Mouse (Mus musculus) c-Kit-negative CD71-positive TER-119-positive erythroid progenitor cells, embryonic 14.5 days (primary cell): ENCODE data around the gene Fam221a.

ENCODE experiments used
- DNase-seq: peaks from one replicate; pipeline ENCODE4 v3.0.0-alpha.2; 2013; ENCODE audit warnings: low read depth, low spot score

Gene Fam221a

DNA sequence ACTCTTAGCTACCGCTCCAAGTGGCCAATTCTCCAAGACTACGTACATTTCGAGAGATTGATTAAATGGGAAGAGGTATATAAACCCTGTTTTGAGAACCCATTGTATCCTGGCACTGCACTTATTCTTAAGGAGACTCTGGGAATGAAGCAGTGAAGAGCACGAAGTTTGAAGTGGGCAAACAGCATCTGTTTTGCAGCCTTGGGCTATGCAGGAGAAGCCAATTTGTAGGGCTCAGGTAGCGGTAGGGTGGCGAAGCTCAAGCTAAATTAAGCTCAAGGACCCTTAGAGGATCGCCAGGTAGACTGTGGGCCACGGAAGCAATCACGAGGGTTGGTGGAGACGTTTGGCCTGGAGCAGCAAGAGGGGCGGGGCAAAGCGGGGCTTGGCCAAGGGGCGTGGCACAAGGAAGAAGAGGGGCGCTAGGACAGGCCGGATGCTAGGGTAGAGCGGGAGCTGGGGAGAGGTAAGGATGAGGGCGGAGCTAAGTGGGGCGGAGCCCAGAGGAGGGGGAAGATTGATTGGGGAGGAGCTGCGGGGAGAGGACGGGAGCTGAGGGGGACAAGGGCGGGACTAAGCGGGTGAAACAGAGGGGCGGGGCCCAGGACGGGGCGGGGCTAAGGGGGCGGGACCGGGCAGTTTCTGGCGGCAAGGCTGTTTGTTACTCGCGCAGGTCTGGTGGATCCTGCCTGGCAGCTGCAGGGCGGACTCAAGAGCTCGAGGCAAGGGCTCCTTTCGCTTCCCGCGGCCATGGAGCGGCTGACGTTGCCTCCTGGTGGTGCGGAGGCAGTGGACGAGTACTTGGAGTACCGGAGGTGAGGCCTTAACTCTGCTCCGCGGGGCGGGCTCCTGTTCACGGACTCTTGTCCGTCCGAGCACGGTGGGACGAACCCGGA is at the start of gene Fam221a:
Gene Fam221a, plus strand, starts transcription at position 581 of the 896 bp plus-strand sequence.
- peak; percentile 74 for DNase-seq

DNA sequence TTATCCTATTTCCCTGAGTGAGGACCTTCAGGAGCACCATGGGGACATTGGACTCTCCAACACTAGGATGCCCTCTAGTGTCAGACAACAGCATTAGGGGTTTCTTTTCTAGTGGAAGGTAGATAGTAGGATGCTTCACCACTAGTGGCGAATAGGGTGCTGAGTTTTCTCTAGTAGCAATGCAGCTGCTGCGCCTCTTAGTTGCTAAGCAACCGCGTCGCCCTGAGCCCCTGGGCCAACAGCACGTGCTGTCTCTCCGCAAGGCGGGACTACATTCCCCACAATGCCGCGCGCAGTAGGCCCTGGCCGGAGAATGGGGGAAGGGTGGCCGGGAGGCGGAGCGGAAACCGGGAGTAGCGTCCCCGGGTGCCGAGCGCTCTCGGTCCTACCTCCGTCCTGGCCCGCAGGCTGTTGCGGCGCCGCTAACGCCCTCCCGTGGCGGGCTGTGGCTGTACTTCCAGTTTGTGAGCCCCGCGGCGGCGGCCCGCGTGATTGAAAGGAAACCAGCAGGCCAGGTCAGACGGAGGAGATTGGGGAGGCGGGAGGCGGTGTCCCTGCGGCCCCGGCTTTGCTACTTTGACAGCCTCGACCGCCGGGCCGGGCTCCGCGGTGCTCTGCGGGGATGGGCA is 48.5 kb upstream of the Fam221a start, which contains the start of gene Ccdc126:
Gene Ccdc126, plus strand, starts transcription at position 309 of the 629 bp plus-strand sequence.
- peak; percentile 61 for DNase-seq

DNA sequence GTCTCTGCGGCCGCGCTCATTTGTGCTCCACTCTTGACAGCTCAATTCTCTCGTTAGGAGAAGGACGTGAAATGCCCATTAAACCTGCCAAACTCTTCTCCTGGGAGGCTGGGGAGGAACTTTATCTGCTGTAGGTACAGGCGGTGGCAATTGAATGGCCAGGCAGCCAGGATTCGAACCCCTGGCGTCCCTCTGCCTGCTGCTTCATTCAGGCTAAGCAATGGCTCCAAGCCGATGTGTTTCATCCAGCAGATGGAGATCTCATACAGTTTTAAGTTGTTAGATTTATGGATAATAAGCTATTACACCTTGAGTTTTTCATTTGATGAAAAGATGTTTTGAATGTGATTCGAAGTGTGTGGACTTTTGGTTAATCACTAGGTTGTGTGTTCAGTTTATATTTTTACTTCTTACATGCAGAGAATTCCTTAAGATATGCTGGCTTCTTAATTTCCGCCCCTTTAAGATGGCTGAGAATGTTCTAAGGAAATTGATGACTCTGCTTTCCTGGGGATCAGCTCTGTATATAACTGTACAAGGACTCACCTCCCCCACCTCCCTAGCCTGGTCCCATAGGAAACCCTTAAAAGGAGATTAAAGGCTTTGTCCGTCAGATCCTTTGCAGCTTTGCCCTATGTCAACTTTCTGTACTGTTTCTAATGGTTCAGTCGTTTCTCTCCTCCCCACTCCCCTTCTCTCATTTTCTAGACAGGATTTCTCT is 47.8 kb upstream of the Fam221a start:
- DNase-seq, result no peak

DNA sequence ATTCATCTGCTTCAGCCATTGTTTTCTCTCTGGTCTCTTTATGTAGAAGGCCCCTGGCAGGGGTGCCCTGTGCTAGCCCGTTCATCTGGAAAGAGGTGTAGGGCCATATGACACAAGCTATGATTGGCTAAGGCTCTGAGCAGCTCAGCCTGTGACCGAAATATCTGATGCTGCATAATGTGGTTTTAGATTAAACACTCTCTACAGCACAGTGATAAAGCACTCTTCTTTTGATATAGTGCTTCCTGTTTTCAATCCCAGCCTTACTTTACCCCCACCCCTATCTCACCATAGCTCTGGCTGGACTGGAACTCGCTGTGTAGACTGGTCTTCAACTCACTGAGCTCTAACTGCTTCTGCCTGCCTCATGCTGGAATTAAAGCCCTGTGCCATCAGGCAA is 46.2 kb upstream of the Fam221a start:
- no peak for DNase-seq

DNA sequence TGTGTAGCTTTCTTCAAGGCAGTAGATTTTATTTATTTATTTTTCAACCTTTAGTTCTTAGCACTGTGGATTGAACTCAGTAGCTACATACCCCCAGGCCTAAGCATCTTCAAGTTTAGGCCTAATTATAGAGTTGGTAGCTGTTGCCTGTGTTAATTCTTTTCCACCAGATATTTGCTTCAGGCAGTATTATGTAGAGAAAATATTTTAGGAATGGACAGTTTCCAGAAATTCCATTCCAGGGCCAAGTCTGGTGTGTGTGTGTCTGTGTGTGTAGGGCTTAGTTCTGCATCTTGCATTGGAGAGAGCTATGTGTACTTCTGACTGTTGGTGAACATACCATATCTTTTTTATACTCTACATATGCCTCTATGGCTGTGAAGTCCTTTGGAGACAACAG is 45.5 kb upstream of the Fam221a start:
- DNase-seq, result no peak

DNA sequence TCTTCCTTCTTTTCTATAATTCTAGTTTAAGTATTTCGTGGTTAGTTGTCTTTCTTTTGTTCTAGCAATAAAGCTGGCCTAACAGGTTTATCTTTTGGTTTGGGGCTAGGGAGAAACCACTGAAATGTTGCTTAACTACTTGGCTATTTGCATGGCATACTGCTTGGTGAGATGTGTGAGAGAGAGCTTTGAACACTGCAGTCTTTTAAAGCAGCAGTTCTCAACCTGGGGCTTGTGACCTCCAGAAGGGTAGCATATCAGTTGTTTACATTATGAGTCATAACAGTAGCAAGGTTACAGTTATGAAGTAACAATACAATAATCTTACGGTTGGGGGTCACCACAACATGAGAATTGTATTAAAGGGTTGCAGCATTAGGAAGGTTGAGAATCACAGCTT is 44.6 kb upstream of the Fam221a start:
- no peak for DNase-seq

DNA sequence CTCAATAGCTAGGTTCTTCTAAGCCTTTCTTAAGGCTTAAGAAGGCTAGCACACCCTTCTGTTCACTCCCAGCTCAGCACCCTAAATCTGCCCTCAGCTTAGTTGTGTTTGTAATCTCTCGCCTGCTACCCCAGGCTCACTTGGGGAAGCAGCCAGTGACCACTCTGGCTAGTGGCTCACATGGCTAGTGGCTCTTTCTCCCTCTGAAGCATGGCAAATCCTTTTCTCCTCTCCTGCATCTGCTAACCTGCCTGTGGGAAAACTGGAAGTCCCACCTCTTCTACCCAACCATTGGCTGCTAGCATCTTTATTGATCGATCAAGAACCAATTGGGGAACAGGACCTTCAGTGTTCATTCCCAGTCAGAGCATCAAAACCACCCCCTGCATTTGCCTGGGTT is 43.0 kb upstream of the Fam221a start:
- DNase-seq, result no peak

DNA sequence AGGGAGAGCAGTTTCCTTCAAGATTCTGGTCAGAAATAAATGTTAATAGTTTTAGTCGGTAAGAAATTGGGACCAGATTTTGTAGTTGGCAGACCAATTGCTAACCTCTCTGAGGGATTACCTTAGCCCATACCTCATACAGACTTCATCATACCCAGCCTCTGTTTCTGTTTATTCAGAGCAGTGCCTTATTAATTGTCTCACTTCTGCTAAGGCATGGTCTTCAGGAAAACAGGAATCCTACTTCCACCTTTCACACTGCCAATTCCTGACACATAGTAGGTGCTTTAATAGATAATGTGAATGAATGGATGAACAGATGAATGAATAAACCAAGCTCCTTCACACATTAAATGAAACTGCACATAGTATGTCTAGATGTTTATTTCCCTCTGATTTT is 42.2 kb upstream of the Fam221a start:
- DNase-seq, result no peak

DNA sequence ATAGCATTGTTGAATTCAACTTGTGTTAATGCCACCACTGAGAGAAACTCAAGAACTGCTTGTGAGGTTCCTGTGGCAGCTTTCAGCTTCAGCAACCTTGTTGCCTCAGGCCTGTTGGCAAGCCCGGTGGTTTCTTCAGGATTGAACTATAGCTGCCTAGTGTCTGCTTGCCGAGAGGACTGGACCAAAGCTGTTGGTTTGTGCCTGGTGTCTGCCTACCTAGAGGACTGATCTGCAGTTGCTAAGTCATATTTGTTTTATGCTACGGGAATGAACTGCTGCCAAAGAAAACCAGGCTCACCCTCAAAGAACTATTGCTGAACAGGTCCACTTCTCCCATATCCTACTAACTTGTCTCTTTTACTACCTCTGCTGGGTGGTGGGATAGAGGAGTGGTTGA is 40.7 kb upstream of the Fam221a start:
- no peak for DNase-seq

DNA sequence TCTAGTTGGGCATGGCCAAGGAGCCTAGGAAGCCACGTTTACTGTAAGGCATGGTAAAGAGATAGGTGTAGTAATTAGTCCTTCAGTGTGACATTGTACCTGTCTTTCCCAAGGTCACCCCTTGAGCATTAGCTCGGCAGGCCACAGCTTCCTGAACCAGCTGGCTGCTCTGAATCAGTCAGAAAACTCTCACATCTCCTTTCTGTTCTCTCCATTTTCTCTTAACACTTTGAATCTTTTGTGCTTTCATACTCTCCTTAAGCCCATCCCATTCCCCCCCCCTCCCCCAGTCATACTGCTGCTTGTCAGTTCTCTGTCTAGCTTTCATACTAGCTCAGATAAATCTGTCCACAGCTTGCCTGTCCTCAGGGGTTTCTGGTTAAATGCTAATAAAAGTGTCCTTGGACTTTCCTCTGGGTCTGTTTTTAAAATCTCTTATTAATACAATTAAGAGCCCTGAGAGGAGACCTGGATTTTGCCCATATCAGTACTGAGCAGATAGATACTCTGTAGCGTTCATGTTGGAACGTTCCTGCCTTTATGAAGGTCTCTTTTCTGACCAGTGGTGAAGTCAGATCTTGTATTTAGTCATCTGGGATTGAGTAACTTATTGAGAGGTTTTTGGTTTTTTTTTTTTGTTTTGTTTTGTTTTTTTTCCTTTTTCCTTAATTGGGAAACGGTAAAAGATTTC is 36.0 kb upstream of the Fam221a start:
- no peak for DNase-seq

DNA sequence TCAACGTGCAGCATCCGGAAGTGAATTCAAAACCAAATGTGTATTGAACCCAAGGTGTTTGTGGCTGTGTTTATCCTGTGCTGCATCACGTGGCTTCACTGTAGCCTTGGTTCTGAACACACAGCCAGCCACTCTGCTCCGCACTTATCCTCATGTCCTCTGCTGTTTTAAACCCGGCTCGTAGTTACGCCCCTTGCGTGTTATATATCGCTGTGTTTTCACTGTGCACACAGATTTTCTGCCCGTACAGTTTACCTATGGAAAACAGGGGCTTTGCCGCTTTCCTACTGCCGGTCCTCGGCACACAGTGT is 35.5 kb upstream of the Fam221a start:
- DNase-seq, result no peak

DNA sequence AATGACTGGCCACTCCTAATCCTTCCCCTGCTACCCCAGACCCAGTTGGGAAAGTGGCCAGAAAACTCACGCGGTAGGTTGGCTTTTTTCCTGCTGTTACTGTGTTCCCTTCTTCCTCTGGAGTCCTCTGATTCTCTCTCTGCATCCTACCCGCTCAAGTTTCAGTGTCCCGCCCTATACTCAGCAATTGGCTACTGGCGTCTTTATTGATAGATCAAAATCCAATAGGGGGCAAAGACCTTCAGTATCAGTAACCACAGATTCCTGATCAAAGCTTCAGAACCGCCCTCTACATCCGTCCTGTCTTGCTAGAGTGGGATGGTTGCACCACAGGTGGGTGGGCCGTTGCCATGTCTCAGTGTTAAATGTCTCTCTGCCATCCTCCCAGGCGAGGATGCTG is 29.0 kb upstream of the Fam221a start:
- DNase-seq, result no peak

DNA sequence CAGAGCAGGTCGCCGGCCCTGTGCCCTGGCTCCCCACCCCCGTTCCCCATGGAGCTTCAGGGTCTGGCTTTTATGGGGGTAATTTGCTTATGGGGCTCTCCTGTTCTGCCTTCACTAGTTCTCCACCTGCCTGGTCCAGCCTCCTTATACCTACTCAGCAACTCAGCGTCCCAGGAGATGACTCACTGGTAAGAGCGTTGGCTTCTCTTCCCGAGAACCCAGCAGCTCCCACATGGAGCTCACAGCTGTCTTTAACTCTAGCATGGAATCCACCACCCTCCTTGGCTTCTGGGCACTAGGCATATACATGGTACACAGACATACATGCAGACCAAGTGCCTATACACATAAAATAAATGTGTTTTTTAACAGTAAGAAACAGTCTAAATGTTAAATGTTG is 28.4 kb upstream of the Fam221a start:
- DNase-seq, result no peak

DNA sequence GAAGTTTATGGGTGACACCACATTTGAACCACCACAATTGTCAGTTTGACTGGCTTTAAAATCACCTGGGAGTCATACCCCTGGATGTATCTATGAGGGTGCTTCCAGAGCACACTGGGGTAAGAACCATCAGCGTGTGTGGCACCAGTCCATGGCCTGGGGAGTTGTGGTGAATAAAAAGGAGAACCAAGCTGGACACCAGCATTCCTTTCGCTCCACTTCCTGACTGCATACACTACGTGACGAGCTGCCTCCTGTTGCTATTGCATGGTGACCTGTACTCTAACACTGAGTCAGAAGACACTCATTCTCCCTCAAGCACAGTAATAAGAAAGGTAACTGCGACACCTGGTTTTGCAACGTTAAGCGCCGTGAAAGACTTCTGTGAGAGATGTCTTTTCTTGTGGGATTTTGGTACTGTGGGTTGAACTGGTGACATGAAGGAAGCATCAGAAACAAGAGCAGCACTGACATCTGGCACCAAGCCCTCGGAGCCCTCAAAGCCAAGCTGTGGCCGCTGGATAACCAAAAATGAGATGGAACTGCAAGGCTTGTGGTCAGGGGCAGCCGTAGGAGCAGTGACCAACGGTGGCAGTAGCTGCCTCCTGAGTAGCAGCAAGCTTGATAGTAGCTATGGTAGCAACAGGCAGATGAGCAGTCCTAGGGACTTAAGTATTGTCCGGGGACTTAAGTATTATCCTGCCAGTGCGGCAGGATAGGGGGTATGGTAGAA is 23.6 kb upstream of the Fam221a start:
- no peak for DNase-seq

DNA sequence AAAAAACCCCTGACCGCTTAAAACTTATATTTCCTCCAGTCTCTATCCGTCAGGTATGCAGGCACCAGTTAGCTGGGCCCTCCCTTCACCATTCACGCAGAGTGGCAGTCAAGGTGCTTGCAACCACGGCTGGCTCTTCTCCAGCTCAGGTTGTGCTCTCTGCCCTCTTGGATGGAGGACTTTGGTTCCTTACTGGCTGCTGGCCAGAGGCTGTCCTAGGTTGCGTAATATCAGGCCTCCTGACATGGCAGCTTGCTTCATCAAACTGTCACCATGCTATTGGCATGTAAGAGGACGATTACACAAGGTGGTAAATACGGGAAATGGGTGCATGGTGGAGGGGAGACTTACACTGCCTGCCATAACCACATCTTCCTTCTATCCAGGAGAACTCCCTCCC is 17.7 kb upstream of the Fam221a start:
- DNase-seq, result no peak

DNA sequence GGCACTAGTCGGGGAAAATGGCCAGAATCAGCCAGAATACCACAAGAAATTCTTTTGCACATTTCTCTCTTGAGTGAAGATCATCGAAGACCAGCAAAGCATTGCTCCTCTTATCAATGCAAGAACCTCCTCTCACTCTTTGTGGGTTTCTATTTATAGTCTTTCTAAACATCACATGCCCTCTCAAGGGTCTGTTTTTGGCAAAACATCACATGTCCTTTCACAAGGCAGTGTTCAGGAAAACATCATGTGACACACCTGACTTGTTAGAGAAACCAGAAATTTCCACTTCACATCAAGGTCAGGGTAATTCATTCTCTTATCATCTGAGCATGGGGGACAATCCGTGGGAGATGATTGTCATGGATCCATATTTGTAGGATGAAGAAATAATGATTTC is 12.9 kb upstream of the Fam221a start:
- DNase-seq, result no peak

DNA sequence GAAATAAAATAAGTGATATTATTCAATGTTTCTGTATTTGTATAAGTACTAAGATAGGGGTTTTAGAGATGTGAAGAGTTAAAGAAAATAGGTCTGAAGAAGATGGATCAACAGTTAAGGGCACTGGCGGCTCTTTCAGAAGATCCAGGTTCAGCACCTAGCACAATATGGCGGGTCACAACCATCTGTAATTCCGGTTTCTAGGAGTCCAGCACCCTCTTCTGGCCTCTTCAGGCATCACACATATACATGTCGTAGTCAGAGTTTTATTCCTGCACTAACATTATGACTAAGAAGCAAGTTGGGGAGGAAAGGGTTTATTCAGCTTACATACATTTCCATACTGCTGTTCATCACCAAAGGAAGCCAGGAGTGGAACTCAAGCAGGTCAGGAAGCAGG is 12.4 kb upstream of the Fam221a start:
- no peak for DNase-seq

DNA sequence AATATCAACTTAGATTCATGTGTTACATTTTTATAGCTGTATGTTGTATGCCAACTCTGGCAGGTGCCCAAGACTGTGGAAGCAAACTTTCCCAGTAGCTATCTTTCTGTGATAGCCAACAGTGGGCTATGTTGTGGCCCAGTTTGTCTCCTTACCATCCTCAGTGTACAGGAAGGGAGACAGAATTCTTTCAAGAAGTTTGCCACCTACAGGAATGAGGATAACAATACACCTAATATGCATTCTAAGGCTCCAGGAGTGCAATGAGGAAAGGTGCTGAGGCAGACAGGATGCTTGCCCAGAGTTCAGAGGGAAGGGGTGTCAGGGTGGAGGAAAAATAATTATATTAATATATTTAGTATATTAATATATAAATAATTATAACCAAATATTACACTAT is 7.1 kb upstream of the Fam221a start:
- no peak for DNase-seq

DNA sequence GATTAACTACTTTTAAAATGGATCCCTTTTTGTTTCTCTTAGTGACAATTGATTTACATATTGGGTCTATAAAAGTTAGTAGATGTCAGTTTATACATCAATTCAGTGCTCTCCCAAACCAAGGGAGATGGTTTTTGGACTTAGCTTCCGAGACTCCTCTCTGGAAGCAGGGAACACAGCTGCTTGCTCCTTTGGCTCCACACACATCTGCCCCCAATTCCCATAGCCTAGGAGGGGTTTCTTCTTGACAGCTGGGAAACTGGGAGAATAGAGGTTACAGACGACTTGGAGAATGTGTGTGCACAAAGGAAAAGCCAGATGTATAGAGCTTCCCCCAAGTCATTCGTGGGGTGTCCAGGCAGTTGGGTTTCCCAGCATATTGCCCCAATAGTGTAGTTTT is 673 bp downstream of the Fam221a start:
- no peak for DNase-seq

DNA sequence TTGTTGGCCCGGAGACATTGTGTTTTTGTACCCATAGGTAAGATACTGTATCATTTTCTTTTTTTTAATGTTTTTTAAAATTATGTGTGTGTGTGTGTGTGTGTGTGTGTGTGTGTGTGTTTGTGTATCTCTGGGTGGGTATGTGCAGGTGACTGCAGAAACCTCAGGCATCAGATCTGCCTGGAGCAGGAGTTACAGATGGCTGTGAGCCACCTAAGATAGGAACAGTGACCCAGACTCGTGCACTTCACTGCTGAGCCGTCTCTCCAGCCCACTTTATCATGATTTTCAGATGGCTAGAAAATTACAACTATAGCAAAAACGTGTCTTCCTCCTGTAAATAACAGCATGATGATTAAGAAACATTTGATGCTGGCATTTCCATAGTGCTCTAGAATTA is 5.2 kb downstream of the Fam221a start:
- no peak for DNase-seq

DNA sequence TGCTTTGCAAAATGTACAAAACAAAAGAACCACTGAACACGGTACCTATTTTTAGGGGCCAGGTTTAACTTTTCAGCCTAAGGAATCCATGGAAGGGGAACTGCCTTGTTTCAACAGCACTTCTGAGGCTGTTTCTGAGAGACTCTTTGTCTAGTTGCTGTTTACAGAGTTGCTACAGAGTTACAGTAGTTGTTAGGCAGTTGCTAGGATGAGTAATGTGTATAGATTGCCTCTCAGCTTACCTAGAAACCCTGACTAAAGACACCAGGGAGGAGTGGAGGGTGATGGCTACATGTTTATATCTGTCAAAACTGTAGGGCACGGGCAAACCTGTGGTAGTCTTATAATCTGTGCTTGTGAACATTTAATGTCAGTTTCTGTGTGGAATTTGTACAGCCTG is 6.4 kb downstream of the Fam221a start:
- no peak for DNase-seq
